Mouse (Mus musculus) small intestine, adult 2 months (tissue): Measurements from ENCODE around the gene Cdk6.

Source experiments
- CTCF ChIP-seq: fragments of 200-500 bp; IDR thresholded peaks from 2 replicates; pipeline ENCODE4 v1.5.1; 2012; ENCODE audit warnings: low read depth, mild to moderate bottlenecking, control low read depth, inconsistent platforms, low read length, moderate library complexity, mixed read lengths; ENCODE audit not compliant: insufficient replicate concordance, insufficient read length; ENCODE audit errors: extremely low read depth
- POLR2A ChIP-seq: fragments of 200-500 bp; IDR thresholded peaks from 2 replicates; pipeline ENCODE4 v1.6.1; 2012; ENCODE audit warnings: low read depth, mild to moderate bottlenecking, control low read depth, inconsistent platforms, low read length, moderate library complexity

DNA sequence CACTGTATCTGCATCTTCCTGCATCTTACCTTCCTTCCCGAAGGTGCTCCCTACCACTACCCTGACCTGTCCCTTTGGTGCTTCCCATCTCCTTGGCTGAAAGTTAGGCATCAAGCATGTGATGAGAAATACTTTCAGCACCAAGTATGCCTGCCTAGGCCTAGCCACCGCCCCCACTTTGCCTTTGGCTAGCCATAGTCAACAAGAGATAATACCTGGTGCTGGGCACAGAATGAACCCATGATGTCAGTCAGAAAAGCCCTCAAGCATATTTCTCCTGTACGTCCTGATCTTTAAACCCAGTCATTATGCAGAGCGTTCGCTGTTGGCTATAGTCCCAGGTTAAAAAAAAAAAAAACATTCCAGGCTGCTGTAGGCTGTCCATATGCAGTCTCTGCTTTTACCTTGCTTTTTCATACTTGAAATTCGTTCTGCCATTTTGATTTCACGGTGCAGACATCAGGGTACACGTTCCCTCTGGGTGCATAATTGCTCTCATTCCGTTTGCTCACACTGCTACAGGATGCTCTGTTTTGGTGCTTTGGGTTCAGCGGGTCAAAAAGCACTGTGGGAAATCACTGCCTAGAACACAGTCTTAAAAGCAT lies 188.4 kb downstream of the Cdk6 start:
- no peak for TF ChIP-seq POLR2A
- TF ChIP-seq CTCF, result no peak
